Mouse (Mus musculus) left cerebral cortex, adult 18-20 months (tissue): ENCODE measurements around the gene Hnrnpul1. TPM values are rescaled to one million over a fixed set of nuclear protein-coding genes. Genes with fewer than 3 reads are reported as not detected.
A peak's percentile ranks its signal among the peaks of the same experiment; 100 is the strongest.
"Not testable (repeated sequence)": the region's sequence is repeated elsewhere in the genome, so short reads cannot be mapped to it uniquely, and the experiment has no call there.

Experiments
- DNase-seq, 2 experiments: peaks; one replicate each; pipeline ENCODE4 v3.0.0; 2021 to 2022; ENCODE audit warnings: low spot score in 2 of 2, mixed read lengths in 1 of 2
- total RNA-seq, 2 experiments: library from RNA; stranded (reverse); gene quantifications; 2 replicates each; pipeline ENCODE4 v1.2.3; 2021

The Hnrnpul1 gene
- total RNA-seq, 2 experiments from 2014 or later: 99.0 to 102 TPM

DNA sequence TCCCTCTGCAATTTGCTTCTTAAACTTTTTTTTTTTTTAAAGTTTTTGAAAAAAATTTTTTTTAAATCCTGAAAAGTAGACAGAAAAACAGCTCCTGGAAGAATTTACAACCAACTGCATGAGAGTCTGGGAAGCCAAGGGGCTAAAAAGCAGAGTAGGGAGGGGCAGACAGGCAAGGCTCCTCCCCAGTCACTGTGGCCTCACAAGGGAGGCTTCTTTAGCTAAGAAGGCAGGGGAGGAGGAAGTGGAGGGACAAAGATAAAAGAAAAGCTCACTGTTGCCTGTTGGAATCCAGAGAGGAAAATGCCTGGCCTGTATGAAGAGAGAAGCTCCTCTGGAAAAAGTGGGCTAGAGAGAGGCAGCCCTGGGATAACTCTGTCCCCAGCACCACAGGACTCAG, 32.8 kb downstream of the Hnrnpul1 start:
- not testable (repeated sequence) for DNase-seq

DNA sequence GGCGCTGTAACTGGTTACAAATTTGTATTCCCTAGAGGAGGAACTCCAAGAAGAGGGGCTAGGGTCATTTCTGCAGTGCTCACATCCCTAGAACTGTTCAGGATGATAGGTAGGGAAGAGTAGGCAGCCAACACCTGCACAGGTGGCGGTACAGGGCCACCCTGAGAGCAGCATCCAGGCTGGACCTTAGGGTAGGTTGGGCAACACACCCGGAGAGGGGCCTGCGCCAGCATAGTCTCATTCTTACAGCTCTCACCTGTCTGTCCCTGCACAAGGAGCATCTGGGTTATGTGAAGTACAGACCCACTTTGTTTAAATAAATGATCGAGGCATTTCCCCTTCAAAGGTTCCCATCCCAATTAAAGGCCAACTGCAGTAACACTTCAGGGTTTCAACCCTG, 33.8 kb downstream of the Hnrnpul1 start:
- DNase-seq: no peak

GRCm38 (mm10) chr7:25719761-25720610, 34.6 kb downstream of the Hnrnpul1 start:
- peak; percentile 80 to 81 for DNase-seq

- DNase-seq: peak; percentile 92 to 95
Measured at GRCm38 (mm10) chr7:25718788-25719417, 35.7 kb downstream of the Hnrnpul1 start, which contains the start of gene Ccdc97. TSS of gene Ccdc97 (minus strand) at chr7:25719088.

GRCm38 (mm10) chr7:25717478-25717877, 37.1 kb downstream of the Hnrnpul1 start:
- DNase-seq: no peak

DNA sequence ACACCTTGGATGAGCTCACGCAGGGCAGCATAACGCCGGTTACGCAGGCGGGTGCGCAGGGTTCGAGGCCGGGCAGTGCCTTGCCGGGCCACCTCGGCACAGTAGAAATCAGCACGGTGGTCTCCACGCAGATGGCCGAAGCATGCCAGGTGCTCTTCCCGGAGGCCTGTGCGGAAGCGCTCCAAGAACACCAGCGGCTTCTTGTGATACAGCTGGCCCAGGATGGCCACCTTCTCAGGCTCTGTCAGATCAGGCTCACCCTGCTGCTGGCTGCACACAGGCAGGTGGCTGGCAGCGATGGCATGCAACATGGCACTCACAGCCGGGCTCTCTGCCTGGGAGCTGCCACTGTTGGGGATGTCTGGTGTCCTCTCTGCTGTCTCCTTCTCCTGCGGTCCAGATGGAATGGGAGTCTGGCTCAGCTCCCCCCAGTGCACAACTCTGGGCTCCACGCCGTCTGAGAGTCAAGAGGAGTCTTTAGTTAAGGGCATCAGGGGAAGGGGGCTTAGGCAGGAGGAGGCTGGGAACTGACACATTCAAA, 38.8 kb downstream of the Hnrnpul1 start:
- no peak for DNase-seq

DNA sequence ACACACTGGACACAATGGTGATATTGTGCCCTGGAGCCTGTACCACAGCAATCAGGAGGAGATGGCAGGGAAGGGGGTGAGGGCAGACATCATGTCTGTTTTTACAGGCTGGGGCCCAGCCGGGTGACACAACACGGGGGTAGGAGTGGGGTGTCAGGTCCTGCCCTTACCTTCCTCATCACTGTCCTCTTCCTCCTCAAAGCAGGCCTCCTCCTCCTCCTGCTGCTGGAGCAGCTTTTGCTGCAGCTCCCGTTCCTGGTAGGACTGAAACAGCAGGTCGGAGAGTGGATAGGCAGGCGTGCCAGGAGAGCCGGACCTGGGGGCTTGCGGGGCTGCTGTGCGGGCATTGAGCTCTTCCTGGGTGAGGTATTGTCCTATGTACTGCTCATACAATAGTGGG, 40.0 kb downstream of the Hnrnpul1 start:
- no peak for DNase-seq

DNA sequence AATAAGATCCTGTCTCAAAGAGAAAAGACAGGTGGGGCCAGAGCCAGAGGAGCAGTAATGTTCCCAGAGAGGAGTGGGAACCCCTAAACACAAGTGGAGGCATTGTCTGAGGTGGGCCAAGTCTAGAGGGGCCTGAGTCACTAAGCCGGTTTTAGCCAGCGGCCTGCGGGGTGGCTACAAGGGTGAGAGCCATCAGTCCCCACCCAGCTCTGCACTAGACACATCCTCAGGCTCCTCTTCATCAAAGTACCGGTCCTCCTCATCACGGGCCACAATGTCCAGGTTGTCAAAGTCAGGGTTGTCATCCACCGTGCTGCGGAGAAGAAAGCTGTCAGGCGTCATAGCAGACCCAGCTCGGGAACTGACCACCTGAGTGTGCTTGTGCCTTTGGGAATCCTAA, 41.8 kb downstream of the Hnrnpul1 start:
- DNase-seq: no peak

- peak; percentile 58 to 64 for DNase-seq
Measured at GRCm38 (mm10) chr7:25711731-25712197, 42.8 kb downstream of the Hnrnpul1 start.

DNA sequence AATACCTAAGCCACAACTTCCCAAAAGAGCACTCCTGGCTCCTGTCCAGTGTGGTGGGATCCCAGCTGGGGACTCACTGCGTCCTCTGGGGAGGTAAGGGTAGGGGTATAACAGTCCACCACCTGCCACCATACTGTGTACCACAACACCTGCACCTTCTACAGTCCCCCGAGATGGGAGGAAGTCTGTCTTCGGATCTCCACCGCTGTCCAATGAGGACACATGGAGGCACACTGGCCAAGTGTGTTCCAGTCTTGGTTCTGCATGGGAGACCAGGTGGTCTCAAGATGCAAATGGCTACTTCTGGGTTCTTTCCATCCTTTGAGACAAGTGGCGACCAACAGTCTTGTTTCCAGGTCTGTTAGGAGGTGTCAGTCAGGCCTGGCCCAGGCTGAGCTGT, 43.4 kb downstream of the Hnrnpul1 start:
- no peak for DNase-seq

DNA sequence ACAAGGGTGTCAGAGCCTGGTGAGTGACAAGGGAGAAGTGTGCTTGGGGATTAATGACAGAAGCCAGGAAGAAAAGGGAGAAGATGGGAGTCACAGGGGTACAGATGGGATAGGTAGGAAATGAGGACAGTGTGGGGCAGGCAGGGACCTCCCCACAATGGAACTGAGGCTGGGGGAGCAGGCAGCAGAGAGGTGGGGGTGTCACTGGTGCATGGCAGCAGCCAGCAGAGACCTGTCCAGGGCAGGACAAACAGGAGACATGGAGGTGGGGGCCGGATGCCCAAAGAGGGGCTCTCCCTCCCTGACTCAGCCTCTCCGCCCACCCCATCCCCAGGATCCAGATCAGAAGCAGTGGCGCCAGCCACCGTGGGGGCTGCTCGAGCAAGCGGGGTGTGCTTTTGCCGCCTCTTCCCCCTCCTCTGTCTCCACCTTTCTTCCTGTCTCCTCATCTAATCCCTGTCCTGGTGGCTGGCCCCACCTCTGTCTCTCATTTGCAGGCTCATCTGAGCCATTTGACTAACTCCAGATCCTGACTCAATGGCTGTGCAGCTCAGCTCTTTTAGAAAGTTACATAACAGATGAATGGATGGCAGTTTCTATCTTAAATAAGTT, 43.9 kb downstream of the Hnrnpul1 start:
- DNase-seq: peak; percentile 54 to 72

DNA sequence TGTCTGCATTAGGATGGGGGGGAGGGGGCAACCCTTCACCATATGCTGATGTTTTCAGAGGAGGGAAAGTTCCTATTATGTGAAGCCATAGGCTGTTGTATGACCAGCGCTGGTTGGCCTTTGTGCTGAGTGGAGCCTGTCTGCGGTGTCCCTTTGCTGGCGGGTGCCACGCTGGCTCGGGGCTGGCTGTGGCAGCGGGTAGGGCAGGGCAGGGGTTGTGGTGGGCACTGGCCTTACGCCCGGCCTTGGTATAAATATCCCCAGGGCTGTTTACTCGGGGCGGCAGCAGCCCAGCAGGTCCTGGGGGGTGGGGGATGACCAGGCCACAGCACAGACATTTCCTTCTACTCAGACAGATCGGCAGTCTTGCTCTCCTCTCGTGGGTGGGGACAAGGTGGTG, 44.6 kb downstream of the Hnrnpul1 start:
- DNase-seq: no peak

DNA sequence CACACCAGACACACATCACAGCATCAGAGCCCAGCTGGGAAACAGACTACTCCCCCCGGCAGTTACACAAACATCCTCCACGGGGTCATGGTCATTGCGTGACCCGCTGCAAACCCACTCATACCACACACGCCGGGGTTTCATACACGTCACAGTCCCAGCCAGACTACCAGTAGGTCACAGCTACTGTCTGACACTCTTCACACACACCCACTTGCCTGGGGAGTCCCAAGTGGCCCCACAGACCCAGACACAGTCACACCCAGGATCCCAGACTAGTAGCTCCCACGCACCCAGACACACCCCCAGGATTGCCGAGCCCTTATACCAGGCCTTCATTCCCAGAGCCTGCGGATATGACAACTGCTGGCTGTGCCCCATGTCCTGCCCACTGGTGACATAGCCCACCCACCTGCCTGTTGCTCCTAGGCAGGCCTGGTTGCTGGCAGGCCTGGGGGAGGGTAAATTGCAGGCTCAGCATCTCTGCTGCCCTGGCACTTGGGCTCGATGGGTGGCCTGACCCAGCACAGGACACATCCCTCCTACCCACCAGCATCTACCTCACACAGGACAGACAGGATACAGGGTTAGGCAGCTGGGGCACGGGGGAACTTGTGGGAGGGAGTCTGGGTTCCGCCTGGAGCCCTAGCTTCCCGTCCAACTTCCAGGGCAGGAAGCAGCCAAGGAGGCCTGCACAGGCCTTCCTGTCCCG, 46.8 kb downstream of the Hnrnpul1 start:
- DNase-seq: no peak

- no peak for DNase-seq
Measured at GRCm38 (mm10) chr7:25706578-25707170, 47.9 kb downstream of the Hnrnpul1 start.

GRCm38 (mm10) chr7:25705801-25706251, 48.7 kb downstream of the Hnrnpul1 start:
- DNase-seq: peak; percentile 56 to 67

DNA sequence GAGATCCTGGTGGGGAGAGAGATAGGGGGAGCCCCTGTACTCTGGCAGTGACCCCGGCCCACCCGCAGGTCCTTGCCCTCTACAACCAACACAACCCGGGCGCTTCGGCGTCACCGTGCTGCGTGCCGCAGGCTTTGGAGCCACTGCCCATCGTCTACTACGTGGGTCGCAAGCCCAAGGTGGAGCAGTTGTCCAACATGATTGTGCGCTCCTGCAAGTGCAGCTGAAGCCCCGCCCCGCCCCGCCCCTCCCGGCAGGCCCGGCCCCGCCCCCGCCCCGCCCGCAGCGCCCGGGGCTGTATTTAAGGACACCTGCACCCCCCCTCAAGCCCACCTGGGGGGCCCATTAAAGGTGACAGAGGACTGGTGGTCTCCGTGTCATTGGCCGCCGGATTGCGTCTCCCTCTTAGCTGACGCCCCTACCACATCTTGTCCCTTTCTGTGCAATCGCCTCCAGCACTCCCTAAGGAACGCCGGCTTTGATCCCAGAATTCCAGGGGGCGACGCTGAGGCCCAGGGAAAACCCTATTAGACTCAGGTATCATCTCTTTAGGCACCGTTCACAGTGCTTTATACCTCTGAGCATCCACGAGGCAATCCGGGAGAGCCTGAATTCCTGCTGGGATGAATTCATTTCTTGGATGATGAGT, 49.7 kb downstream of the Hnrnpul1 start:
- DNase-seq: no peak

DNA sequence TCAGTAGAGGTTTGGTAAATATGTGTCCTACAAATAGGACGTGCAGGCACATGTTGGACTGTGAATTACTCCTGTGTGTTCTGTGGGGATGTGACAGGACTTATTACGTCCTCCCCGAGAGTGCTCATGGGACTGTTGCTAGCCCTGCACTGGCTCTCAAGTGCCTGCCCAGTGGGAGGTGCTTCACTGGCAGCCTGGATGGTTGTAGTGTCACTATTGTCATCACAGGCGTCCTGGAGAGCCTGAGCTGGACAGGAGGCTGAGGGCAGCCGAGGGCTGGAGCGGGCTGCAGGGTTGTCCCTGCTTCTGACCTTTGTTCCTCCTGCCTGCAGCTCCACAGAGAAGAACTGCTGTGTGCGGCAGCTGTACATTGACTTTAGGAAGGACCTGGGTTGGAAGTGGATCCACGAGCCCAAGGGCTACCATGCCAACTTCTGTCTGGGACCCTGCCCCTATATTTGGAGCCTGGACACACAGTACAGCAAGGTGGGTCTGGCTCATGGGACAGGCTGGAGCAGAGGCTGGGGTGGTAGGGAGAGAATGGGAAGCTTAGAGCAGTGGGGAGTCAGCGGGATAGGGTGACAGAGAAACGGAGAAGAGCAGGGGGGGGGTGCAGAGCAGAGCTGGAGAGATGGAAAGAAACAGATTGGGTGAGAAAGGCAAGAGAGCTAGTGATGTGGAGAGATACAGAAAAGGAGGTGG, 50.6 kb downstream of the Hnrnpul1 start:
- DNase-seq: no peak

GRCm38 (mm10) chr7:25702350-25702749, 52.2 kb downstream of the Hnrnpul1 start:
- DNase-seq: no peak

- no peak for DNase-seq
Measured at GRCm38 (mm10) chr7:25700732-25701131, 53.8 kb downstream of the Hnrnpul1 start.
